Mouse (Mus musculus) adrenal gland, postnatal 4 days (tissue): ENCODE data around the gene Slc39a3. TPM values are rescaled to one million over a fixed set of nuclear protein-coding genes. Genes with fewer than 3 reads are reported as not detected.
"Not testable (repeated sequence)": the region's sequence is repeated elsewhere in the genome, so short reads cannot be mapped to it uniquely, and the experiment has no call there.

Source experiments
- DNase-seq, 2 experiments: peaks; one replicate each; pipeline ENCODE4 v3.0.0; 2021 to 2022; ENCODE audit warnings: low spot score in 2 of 2, mixed read lengths in 2 of 2
- total RNA-seq, 2 experiments: library from RNA; stranded (reverse); gene quantifications; 2 replicates each; pipeline ENCODE4 v1.2.3; 2021

Slc39a3 gene
- total RNA-seq, 2 experiments from 2014 or later: 32.9 to 36.3 TPM

DNA sequence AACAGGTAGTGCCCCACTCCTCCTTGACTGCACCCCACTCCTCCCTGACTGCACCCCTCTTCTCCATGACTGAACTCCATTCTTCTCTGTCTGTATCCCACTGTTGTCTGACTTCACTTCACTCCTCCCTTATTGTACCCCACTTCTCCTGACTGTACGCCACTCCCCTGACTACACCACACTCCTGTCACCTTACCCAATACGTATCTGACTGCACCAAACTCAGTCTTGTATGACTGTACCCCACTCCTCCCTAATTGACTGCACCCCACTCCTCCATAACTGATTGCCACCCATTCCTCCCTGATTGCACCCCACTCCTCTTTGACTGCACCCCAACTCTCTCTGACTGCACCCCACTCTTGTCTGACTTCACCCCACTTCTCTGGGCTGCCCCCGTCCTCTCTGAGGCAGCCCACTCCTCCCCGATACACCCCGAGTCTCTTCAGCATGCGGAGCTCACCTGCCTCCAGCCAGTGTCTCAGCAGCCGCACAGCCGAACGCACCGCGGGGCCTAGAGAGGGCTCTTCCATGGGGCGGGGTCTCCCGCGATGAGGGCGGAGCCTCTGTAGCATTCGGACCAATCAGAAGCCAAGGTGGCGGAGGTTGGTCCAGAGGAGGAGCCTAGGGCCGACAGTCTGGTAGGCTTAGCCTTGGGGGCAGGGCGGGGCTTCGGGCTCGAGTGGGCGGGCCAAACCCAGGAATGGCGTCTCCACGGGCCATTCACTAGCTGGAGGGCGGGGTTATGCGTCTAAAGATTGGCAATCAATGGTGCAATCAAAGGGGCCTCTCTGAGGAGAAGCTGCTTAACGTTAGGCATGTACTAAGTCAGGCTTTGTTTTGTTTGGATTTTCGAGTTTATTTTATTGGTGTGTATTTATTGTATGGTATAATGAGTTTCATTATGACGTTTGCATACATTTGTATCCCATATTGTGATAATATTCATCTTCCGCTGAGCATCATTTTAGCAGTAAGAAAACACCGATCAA is 22.5 kb downstream of the Slc39a3 start, which contains the start of gene Gng7:
Gng7 (minus strand) TSS at position 553 of the 992 bp plus-strand sequence.
- DNase-seq: peak; percentile 90 to 95

DNA sequence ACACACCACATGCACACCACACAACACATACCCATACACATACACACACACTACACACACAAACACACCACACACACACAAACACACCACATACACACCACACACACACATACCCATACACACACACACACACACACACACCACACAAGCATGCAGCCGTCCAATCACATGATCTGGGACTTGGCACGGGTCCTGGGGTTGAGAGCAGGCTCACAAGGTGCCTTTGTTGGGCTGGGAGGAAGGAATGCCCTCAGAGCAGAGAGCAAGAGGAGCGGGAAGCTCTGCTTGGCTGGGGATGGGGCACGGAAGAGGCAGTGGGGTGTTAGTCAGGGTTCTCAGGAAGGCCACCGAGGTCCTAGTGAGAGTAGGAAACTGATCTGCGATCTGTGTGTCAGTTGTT is 26.4 kb downstream of the Slc39a3 start:
- no peak for DNase-seq

DNA sequence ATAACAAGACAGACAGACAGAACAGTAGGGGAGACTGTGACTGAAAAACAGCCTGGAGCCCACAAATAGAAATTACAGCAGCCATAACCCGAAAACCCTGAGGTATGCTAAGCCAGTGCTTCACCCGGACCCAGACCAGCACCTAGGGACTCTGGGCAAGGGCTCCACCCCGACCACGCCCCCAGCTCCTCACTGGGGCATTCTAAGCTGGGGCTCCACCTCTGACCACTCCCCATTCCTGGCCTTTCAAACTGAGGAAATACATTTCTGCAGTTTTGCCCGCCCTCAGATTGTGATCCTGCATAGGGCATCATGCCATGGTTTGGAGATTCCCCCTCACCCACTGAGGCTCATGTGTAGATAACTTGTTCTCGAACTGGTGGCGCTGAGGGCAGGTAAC is 30.0 kb downstream of the Slc39a3 start:
- DNase-seq: no peak

DNA sequence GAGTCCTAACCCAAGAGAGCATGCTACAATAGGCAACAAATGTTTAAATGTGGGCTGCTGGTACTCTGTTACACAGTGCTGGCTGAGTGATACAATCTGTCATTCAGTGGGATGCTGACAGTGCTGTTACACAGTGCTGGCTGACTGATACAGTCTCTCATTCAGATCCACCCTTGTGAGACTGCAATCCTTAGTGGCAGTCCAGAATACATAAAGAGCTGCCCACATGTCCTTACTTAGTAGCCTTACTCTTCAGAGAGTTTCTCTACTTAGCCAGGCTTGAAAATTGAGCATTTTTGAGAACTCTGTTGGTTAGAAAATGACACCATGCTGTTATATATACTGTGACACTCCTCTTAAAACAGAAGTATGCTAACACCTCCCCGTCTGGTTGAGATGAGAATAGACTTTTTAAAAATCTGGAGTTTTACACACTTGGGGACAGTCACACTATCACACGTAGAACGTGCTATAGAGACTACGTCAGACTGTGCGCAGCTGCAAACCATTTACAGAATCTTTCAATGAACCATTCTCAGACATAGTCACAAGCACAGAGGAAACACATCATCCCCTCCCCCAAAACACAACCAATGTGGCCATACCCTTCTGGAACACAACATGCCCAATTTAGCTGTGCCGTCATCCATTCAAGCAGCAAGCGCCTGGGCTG is 31.1 kb downstream of the Slc39a3 start:
- no peak for DNase-seq

DNA sequence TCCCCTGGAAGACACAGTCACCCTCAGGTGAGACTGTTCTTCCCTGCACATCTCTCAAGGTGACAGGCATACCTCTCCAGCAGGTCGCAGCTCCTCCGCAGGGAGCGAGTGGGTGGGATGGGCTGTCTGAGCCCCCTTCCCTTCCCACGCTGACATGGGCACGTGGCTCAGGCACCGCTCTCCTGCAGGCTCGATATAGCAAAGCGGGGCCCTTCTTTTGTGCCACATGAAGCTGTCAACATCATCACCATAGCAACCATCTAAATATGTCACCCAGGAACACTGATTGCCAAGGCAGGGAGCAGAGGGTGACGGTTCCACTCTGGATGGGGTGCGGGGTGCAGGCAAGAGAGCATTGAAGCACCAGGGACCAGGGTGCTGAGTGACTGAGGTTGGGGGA is 36.1 kb downstream of the Slc39a3 start:
- DNase-seq: no peak

DNA sequence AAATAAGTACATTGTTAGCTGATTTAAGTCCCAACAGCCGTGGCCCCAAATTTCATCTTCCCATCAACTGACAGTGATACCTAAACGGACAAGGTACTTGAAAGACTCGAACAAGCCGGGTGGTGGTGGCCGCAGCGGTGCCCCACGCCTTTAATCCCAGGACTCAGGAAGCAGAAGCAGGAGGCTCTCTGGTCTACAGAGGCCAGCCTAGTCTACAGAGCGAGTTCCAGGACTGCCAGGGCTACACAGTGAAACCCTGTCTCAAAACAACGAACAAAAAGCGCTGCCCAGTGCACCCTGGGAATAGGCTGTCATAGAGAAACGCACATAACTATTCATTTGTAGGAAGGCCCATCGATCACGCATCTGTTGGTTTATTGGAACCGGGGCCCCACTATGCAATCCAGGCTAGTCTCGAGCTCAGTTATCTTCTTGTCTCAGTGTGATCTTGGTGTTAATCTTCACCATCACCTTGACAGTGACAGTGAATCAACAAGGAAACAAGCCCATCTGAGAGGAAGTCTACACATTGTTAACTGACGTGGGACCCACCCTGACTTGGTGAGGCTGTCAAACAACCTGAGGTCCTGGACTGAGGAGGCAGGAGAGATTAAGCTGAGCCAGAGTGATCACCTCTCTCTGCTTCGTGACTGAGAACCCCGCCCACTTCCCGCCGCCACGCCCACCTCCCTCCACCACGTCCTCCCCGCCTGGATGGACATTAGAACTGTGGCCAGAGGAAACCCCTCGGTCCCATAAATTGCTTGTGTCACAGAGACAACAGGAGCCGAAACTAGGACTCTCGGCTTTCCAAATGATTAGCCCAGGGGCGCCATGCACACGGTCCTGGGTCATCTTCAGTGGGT is 36.8 kb downstream of the Slc39a3 start:
- DNase-seq: no peak

DNA sequence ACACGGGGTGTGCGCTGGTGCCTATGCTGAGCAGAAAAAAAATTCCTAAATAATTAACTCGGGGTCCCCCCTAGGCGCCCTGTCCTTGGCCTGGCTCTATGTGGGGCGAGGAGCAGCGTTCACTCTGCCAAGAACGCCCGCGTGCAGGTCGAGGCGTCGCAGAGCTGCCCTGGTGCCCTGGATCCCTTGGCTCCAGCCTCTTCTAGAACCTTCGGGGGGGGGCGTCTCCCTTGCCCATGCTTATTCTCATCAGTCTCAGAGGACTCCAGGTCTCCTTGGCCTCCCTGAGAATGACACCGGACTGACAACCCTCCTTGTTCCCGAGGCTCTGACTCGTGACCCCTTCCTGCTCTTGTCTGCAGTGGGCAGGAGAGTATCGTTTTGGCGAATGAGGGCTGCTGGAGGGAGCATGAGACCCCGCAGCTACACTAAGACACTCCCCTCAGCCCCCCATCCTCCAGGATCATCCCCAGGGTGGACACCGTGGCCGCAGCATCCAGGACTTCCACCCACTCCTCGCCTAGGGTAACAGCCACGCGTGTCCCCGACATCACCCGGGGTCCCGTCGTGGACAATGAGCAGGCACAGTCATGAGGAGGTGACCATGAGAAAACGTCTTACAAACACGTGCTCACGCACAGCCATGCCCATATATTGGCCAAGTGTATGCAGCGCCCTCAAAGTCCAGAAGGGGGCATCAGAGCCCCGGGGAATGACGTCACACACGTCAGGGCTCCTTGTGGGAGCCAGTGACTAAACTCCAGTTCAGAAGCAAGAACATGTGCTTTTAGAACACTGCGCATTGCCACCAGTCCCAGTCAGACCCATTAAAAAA is 37.6 kb downstream of the Slc39a3 start:
- DNase-seq: peak; percentile 63 to 79

DNA sequence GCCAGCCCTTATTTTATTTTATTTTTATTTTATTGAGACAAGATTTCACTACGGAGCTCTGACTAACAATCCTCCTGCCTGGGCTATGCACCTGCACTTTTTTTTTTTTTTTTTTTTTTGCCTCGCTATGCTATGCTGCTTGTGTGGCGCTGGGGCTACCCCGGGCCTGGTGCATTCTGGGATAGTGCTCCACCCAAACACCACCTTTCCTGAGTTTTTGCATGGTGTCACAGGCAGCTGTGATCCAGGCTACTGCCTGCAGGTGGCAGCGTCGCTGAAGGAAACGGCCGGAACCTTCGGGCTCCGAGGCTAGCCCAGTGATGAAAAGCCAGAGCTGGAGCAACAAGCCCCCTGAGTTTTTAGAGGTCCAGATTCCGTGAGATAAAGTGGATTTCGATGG is 38.4 kb downstream of the Slc39a3 start:
- DNase-seq: no peak

DNA sequence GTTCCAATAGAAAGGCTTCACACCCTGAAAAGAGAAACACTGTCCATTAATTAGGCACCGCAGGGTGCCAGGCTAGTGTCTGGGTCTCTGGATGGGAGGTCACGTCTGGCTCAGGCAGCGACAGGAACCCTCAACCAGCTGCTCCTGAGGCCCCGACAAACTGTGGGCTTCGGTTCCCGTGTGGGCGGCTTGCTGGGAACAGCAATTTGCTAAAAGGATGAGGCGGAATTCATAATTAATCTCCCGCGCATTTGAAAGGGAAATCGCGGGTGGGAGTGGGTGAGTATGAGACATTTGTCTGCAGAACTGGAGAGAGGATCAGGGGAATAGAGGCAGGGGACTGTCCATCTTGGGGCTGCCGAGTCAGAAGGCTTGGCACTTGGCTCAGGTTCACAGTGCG is 39.2 kb downstream of the Slc39a3 start:
- no peak for DNase-seq

DNA sequence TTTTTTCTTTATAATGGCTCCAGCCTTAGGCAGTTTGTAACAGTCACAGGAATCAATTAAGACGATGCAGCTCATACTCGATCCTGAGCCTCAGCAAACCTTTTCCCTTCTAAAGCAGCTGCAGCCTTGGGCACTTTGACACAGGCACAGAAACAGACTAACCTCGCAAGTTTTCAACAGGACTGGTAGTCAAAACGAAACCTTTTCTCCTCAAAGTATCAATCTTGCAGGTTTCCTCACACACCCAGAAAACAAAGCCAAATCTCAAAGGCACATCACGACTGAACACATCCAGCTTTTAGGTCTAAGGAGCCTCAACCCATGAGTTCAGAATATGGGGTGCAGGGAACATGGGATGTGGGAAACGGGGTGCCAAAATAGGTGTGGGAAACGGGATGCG is 39.9 kb downstream of the Slc39a3 start:
- DNase-seq: no peak

DNA sequence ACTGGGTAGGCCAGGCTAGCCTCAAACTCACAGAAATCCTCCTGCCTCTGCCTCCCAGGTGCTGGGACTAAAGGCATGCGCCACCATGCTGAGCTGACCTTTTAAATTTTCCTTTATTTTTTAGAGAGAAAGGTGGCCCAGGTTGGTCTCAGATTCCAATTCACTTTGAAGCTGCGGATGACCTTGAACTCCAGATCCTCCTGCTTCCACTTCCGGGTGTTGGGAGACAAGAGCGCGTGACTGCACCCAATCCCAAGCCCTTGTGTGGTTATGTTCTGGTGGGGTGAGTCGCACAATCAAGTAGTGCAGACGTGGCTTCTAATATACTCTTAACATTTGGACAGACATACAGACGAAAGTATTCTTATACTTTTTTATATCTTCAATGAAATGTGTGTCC is 40.7 kb downstream of the Slc39a3 start:
- no peak for DNase-seq

DNA sequence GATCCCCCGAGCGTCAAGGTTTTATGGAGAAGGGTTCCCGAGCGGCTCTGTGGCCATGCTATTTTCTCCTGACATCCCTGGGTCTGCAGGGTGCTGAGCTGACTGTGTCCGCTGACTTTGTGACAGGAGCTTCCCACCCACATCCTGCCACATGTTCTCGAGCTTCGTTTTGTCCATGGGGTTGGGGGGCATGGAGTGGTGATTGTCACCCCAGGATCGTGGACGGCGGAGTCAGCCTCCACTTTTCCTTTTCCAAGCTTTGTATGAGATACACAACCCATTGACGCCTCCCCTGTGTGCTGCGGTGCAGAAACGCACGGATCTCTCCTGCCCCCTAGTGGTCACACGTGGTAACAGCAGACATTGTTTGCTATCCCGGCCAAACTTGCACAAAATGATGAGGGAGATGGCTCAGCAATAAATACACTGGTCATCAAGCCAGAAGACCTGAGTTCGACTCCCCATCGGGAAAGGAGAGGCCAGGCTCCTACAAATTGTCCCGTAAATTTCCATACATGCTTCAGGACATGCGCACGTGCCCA is 42.1 kb downstream of the Slc39a3 start:
- peak; percentile 67 to 72 for DNase-seq

DNA sequence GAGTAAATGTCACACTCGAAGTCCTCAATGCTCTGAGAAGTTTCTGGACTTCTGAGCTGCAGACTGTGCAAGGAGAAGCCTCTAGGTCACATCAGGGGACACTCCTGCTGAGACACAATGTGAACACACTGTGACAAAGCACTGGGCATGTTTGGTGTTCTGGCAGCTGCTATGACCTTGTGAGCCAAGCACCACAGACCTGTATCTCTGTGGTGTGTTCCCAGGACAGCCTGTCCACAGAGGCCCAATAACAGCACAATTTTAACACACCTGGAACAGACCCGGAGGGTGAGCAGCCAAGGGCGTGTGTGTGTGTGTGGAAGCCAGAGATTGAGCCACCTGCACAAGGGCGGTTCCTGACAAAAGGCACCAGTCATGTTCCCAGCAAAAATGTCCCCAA is 42.6 kb downstream of the Slc39a3 start:
- no peak for DNase-seq

DNA sequence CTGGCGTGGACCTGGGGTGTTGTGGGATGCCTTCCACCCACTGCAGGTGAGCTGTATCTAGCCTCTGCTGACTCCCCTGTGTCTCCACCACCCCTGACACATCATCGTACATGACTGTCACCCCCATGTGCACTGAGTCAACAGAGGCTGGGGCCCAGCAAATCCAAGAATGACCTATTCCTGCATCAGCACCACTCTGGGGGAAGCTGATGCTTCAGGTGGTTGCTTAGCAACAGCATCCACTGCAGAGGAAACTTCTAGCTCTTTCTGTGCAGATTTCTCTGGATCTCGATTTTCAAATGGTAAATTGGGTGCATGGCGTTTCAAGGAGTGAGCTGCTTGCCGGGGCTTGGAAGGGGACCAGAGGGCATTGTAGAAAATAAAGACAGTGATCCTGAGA is 44.0 kb downstream of the Slc39a3 start:
- no peak for DNase-seq

DNA sequence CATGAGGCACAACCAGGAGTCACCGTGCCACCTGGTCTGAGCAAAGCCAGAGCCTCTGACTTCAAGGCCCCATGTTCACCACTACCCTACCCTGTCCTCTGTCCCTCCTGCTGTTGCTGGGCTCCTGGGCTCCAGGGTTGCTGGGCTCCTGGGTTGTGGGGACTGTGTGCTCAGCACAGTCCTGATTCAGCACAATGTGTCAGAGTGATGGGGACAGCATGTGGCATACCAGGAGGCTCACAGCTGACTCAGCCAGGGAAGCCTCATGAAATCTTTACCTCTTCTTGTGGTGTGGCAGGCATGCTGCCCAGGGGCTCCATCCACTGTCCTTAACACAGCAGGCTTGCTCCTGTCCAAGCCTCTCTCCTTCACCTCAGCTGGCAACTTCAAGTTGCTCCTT is 45.3 kb downstream of the Slc39a3 start:
- DNase-seq: no peak

DNA sequence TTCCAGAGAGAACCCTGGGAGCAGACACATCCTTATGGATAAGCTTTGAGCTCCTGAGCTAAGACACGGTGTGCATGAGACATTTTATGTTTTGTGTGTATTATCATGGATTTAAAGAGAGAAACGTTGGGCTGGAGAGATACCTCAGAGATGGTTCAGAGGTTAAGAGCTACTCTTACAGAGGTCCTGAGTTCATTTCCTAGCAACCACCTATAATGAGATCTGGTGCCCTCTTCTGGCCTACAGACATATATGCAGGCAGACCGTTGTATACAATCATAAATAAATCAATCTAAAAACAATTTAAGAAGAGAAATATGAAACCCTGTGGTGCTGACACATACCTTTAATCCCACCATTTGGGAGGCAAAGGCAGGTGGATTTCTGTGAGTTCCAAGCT is 46.2 kb downstream of the Slc39a3 start:
- no peak for DNase-seq

DNA sequence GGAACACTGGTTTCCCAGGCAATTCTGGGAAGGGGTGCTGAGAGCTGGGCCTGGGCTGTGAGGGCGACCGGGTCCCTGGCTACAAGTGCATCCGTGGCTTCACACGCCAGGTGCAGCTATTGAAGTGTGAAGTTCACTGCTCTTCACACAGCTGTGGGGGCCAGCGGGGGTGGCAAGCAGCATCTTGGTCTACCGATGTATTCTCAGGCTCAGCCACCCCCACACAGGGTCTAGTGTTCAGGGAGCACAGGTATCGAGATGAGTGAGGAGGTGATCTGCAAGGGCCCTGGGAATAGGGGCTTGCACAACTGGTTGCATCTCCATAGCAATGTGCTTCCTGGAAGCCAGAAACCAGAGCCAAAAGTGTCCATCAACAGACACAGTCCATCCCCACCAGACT is 46.8 kb downstream of the Slc39a3 start:
- no peak for DNase-seq

DNA sequence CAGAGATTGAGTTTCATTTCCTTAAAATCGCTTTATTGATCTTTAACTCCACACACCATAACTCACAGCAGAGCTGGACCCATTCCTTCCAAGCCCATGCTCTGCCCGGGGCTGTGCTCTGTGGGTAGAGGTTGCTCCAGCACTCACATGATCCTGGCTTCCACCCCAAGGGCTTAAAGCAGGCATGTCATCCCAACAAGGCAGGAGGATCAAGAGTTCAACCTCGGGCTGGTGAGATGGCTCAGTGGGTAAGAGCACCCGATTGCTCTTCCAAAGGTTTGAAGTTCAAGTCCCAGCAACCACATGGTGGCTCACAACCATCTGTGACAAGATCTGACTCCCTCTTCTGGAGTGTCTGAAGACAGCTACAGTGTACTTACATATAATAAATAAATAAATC is 47.4 kb downstream of the Slc39a3 start:
- not testable (repeated sequence) for DNase-seq

DNA sequence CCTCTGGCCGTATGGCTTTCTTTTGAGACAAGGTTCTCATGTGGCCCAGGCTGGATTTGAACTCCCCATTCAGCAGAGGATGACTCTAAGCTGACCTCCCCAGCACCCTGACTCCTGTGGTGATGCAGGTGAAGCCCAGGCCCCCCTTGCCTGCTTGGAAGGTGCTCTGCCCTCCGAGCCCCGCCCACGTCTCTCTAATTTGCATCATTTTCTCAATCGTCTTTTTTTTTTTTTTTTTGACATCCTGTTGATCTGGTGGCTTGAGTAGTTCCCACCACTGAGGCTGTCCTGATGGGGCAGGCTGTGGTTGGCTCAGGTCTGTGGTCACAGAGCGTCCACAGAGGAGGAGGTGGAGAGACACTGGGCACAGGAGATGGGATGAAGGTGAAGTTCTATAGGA is 47.8 kb downstream of the Slc39a3 start:
- DNase-seq: no peak
